Mouse (Mus musculus) intestine, embryonic 15.5 days (tissue): ENCODE results near the gene Catsperz. TPM values are rescaled to one million over a fixed set of nuclear protein-coding genes. Genes with fewer than 3 reads are reported as not detected.
A peak's percentile ranks its signal among the peaks of the same experiment; 100 is the strongest.
"Not testable (repeated sequence)": the region's sequence is repeated elsewhere in the genome, so short reads cannot be mapped to it uniquely, and the experiment has no call there.

Experiments
- ATAC-seq: fragments of 200-750 bp; cut with Nextera tagmentation; 2 replicates; pipeline ENCODE4 v1.8.0; 2017; ENCODE audit warnings: moderate TSS enrichment, moderate library complexity
- H3K27ac ChIP-seq: fragments of 300-500 bp; sonication (generic); 2 replicates; pipeline ENCODE4 v1.5.1; 2015; ENCODE audit warnings: mild to moderate bottlenecking, inconsistent platforms
- H3K27me3 ChIP-seq: fragments of 300-500 bp; sonication (generic); replicated peaks from 2 replicates; pipeline ENCODE4 v1.6.1; 2015; ENCODE audit warnings: inconsistent platforms
- H3K36me3 ChIP-seq: fragments of 300-500 bp; sonication (generic); 2 replicates; pipeline ENCODE4 v1.6.1; 2015; ENCODE audit warnings: inconsistent platforms
- H3K4me1 ChIP-seq: fragments of 300-500 bp; sonication (generic); replicated peaks from 2 replicates; pipeline ENCODE4 v1.6.1; 2015; ENCODE audit warnings: inconsistent platforms
- H3K4me2 ChIP-seq: fragments of 300-500 bp; sonication (generic); replicated peaks from 2 replicates; pipeline ENCODE4 v1.6.1; 2015; ENCODE audit warnings: mild to moderate bottlenecking, inconsistent platforms
- H3K4me3 ChIP-seq: fragments of 300-500 bp; sonication (generic); replicated peaks from 2 replicates; pipeline ENCODE4 v1.5.1; 2015; ENCODE audit warnings: inconsistent platforms
- H3K9ac ChIP-seq: fragments of 300-500 bp; sonication (generic); 2 replicates; pipeline ENCODE4 v1.6.1; 2015; ENCODE audit warnings: inconsistent platforms
- H3K9me3 ChIP-seq: fragments of 300-500 bp; sonication (generic); 2 replicates; pipeline ENCODE4 v1.6.1; 2016; ENCODE audit warnings: inconsistent platforms
- WGBS: fragments of 180-500 bp; shearing (Covaris S2); methylation state at CpG from one replicate; pipeline ENCODE4 v1.1.7; 2015; 5-methylcytosine and 5-hydroxymethylcytosine counted together
- polyA plus RNA-seq: library from polyadenylated mRNA; unstranded; fragments of >200 nt; fragmentation: Nextera tagmentation; extraction: Ambion mirVana; gene quantifications from 2 replicates; pipeline ENCODE4 v1.2.1, GENCODE M21; 2015

Catsperz gene
- polyA plus RNA-seq, 1 experiment from 2014 or later, result 1.1 TPM

GRCm38 (mm10) chr19:6919876-6920740 is 5.1 kb downstream of the Catsperz start:
- Histone ChIP-seq H3K9ac (peak overlapping the region; percentile 90), H3K4me1 (peaks cover 21% of the 10 kb centered on the region), H3K4me3 (peak overlapping the region; percentile 87), H3K4me2 (peak overlapping the region; percentile 73), H3K27me3 (peaks cover 15% of the 10 kb centered on the region), H3K36me3 (no peaks in the 10 kb centered on the region), H3K9me3 (no peaks in the 10 kb centered on the region), H3K27ac (peak overlapping the region; percentile 95)
- WGBS, result 37% methylated on average over 8 of the region's 8 CpGs
- ATAC-seq, result peak; percentile 50

- peak overlapping the region; percentile 95 for H3K27ac ChIP-seq
- H3K9me3 ChIP-seq, result no peaks in the 10 kb centered on the region
- no peaks in the 10 kb centered on the region for H3K36me3 ChIP-seq
- no peak overlapping the region for H3K9ac ChIP-seq
- H3K4me2 ChIP-seq, result peak overlapping the region; percentile 73
- no peak overlapping the region for H3K4me3 ChIP-seq
- no peak for ATAC-seq
- peaks cover 9% of the 10 kb centered on the region; the same call in 1 of the 2 replicates for H3K27me3 ChIP-seq
- H3K4me1 ChIP-seq, result peaks cover 19% of the 10 kb centered on the region
These were observed 5.7 kb downstream of the Catsperz start for GRCm38 (mm10) chr19:6919431-6919830.

- H3K27me3 ChIP-seq, result peaks cover 6% of the 10 kb centered on the region; the same call in 1 of the 2 replicates
- peak overlapping the region; percentile 33; the same call in 1 of the 2 replicates for H3K27ac ChIP-seq
- ATAC-seq, result no peak
- H3K9ac ChIP-seq, result no peak overlapping the region
- peaks cover 7% of the 10 kb centered on the region; the same call in 1 of the 2 replicates for H3K36me3 ChIP-seq
- no peaks in the 10 kb centered on the region for H3K9me3 ChIP-seq
- no peak overlapping the region for H3K4me3 ChIP-seq
- H3K4me1 ChIP-seq, result peaks cover 19% of the 10 kb centered on the region
- 78% methylated on average over 4 of the region's 4 CpGs for WGBS
- H3K4me2 ChIP-seq, result no peak overlapping the region; the same call in 1 of the 2 replicates
These were observed 6.9 kb downstream of the Catsperz start for GRCm38 (mm10) chr19:6918321-6918720.

GRCm38 (mm10) chr19:6916496-6916895 is 8.7 kb downstream of the Catsperz start:
- Histone ChIP-seq H3K27ac (no peak overlapping the region), H3K9ac (no peak overlapping the region), H3K4me2 (no peak overlapping the region), H3K4me3 (no peak overlapping the region), H3K27me3 (no peaks in the 10 kb centered on the region), H3K4me1 (peaks cover 16% of the 10 kb centered on the region), H3K9me3 (no peaks in the 10 kb centered on the region), H3K36me3 (peaks cover 22% of the 10 kb centered on the region)
- no peak for ATAC-seq
- WGBS, result 73% methylated on average over 4 of the region's 4 CpGs

- Histone ChIP-seq H3K9me3 (no peaks in the 10 kb centered on the region), H3K4me3 (no peak overlapping the region), H3K4me2 (no peak overlapping the region), H3K9ac (no peak overlapping the region), H3K36me3 (peaks cover 27% of the 10 kb centered on the region), H3K4me1 (peaks cover 16% of the 10 kb centered on the region), H3K27ac (no peak overlapping the region), H3K27me3 (no peaks in the 10 kb centered on the region)
- 83% methylated on average over 4 of the region's 4 CpGs for WGBS
- ATAC-seq, result no peak
These were observed 9.9 kb downstream of the Catsperz start for GRCm38 (mm10) chr19:6915276-6915675.

- Histone ChIP-seq H3K4me1 (peaks cover 9% of the 10 kb centered on the region), H3K27ac (no peak overlapping the region), H3K4me3 (no peak overlapping the region), H3K27me3 (no peaks in the 10 kb centered on the region), H3K9me3 (no peaks in the 10 kb centered on the region), H3K36me3 (peaks cover 27% of the 10 kb centered on the region), H3K4me2 (no peak overlapping the region), H3K9ac (no peak overlapping the region)
- 90% methylated on average over 9 of the region's 9 CpGs for WGBS
- ATAC-seq, result no peak
These were observed 10.6 kb downstream of the Catsperz start for GRCm38 (mm10) chr19:6914540-6914939.

- H3K4me3 ChIP-seq, result no peak overlapping the region
- ATAC-seq, result no peak
- H3K4me2 ChIP-seq, result no peak overlapping the region
- WGBS, result 81% methylated on average over 11 of the region's 11 CpGs
- no peak overlapping the region for H3K27ac ChIP-seq
- H3K9ac ChIP-seq, result no peak overlapping the region
- peaks cover 27% of the 10 kb centered on the region for H3K36me3 ChIP-seq
- no peaks in the 10 kb centered on the region for H3K27me3 ChIP-seq
- no peaks in the 10 kb centered on the region for H3K9me3 ChIP-seq
- peaks cover 7% of the 10 kb centered on the region for H3K4me1 ChIP-seq
These were observed 11.2 kb downstream of the Catsperz start for GRCm38 (mm10) chr19:6913991-6914390.

- no peaks in the 10 kb centered on the region for H3K9me3 ChIP-seq
- peaks cover 13% of the 10 kb centered on the region for H3K4me1 ChIP-seq
- no peak for ATAC-seq
- no peak overlapping the region for H3K9ac ChIP-seq
- no peaks in the 10 kb centered on the region for H3K27me3 ChIP-seq
- H3K4me3 ChIP-seq, result no peak overlapping the region
- H3K36me3 ChIP-seq, result peaks cover 27% of the 10 kb centered on the region
- no peak overlapping the region for H3K27ac ChIP-seq
- 86% methylated on average over 6 of the region's 6 CpGs for WGBS
- H3K4me2 ChIP-seq, result no peak overlapping the region
These were observed 12.1 kb downstream of the Catsperz start for GRCm38 (mm10) chr19:6913036-6913435.

GRCm38 (mm10) chr19:6912205-6912970 is 12.8 kb downstream of the Catsperz start:
- Histone ChIP-seq H3K9ac (no peak overlapping the region), H3K4me2 (no peak overlapping the region), H3K4me3 (no peak overlapping the region), H3K4me1 (peaks cover 20% of the 10 kb centered on the region), H3K27me3 (no peaks in the 10 kb centered on the region), H3K27ac (no peak overlapping the region), H3K36me3 (peaks cover 27% of the 10 kb centered on the region), H3K9me3 (no peaks in the 10 kb centered on the region)
- 93% methylated on average over 15 of the region's 15 CpGs for WGBS
- no peak for ATAC-seq

GRCm38 (mm10) chr19:6911101-6912074 is 13.8 kb downstream of the Catsperz start:
- H3K27ac ChIP-seq, result peak overlapping the region; percentile 10; the same call in 1 of the 2 replicates

GRCm38 (mm10) chr19:6910306-6910705 is 14.9 kb downstream of the Catsperz start:
- peaks cover 35% of the 10 kb centered on the region for H3K36me3 ChIP-seq
- H3K4me3 ChIP-seq, result peak overlapping the region; percentile 56
- peaks cover 20% of the 10 kb centered on the region for H3K4me1 ChIP-seq
- not testable (repeated sequence) for H3K27me3 ChIP-seq, H3K9me3 ChIP-seq
- peak overlapping the region; percentile 68 for H3K9ac ChIP-seq
- peak overlapping the region; percentile 77 for H3K4me2 ChIP-seq
- H3K27ac ChIP-seq, result peak overlapping the region; percentile 99
- under 1% methylated on average over 30 of the region's 30 CpGs for WGBS
- ATAC-seq, result peak; percentile 54

More at GRCm38 (mm10) chr19:6911101-6912074, 13.8 kb downstream of the Catsperz start:
- Histone ChIP-seq H3K9me3 (no peaks in the 10 kb centered on the region), H3K4me1 (peaks cover 20% of the 10 kb centered on the region), H3K36me3 (peaks cover 35% of the 10 kb centered on the region), H3K9ac (0 out of 2 replicates have a peak overlapping the region, but pooled peaks have one; percentile 11), H3K27me3 (no peaks in the 10 kb centered on the region), H3K4me3 (peak overlapping the region; percentile 18), H3K4me2 (peak overlapping the region; percentile 45)
- WGBS, result 85% methylated on average over 19 of the region's 19 CpGs
- ATAC-seq, result no peak
